Mouse (Mus musculus) CH12.LX (cell line): Measurements from ENCODE around the gene Ophn1. TPM values are rescaled to one million over a fixed set of nuclear protein-coding genes. Genes with fewer than 3 reads are reported as not detected.

Experiments used
- polyA plus RNA-seq: library from polyadenylated mRNA; unstranded; fragments of >175 nt; gene quantifications from 2 replicates; pipeline ENCODE4 v1.2.1, GENCODE M21; 2012; ENCODE audit warnings: low read depth; ENCODE audit not compliant: insufficient read length
- total RNA-seq, 2 experiments: library from RNA; depleted of rRNA; stranded (reverse); fragments of 300-350 nt in 1 of 2; fragments of >200 nt in 1 of 2; gene quantifications; 2 replicates each; pipeline ENCODE4 v1.2.3; 2012 to 2014

The Ophn1 gene
- total and polyA plus RNA-seq, 3 experiments = not detected

Other genes with a start within 250 kb of the Ophn1 start
- gene Yipf6, start 45.3 kb upstream of the Ophn1 start, total RNA-seq (2012; rRNA removed) = 17.3 and 19.4 TPM in 2 replicates
- 28.7 and 30.2 TPM in 2 replicates for gene Yipf6, start 45.3 kb upstream of the Ophn1 start, total RNA-seq (2014; rRNA removed)
- gene Yipf6, start 45.3 kb upstream of the Ophn1 start, polyA plus RNA-seq = 19.7 and 20.7 TPM in 2 replicates
- 0.08 and 0.17 TPM in 2 replicates for gene Stard8, start 112.2 kb upstream of the Ophn1 start, total RNA-seq (2012; rRNA removed)
- gene Stard8, start 112.2 kb upstream of the Ophn1 start, total RNA-seq (2014; rRNA removed) = 0.35 TPM in 1 of 2 replicates, not detected in the other
- 0.16 and 0.19 TPM in 2 replicates for gene Stard8, start 112.2 kb upstream of the Ophn1 start, polyA plus RNA-seq
- gene Efnb1, start 245.1 kb upstream of the Ophn1 start, total RNA-seq (2012; rRNA removed) = 1.3 and 1.4 TPM in 2 replicates
- 1.2 and 1.4 TPM in 2 replicates for gene Efnb1, start 245.1 kb upstream of the Ophn1 start, total RNA-seq (2014; rRNA removed)
- 1.7 and 1.8 TPM in 2 replicates for gene Efnb1, start 245.1 kb upstream of the Ophn1 start, polyA plus RNA-seq